Mouse (Mus musculus) v-Abl transformed pro-B cells (cell line): ENCODE data around the gene Gpx4.

Experiments
- in situ Hi-C, 2 experiments: fragments of 400-800 bp; cut with MboI; formaldehyde crosslinking; loops; one replicate each; pipeline ENCODE4 v1.15.1; 2025; ENCODE audit not compliant: unreplicated experiment in 2 of 2

Gpx4 gene

GRCm38 (mm10) chr10:80097275-80097674, 50.3 kb downstream of the Gpx4 start:
- in situ Hi-C loops: no loop called here

DNA sequence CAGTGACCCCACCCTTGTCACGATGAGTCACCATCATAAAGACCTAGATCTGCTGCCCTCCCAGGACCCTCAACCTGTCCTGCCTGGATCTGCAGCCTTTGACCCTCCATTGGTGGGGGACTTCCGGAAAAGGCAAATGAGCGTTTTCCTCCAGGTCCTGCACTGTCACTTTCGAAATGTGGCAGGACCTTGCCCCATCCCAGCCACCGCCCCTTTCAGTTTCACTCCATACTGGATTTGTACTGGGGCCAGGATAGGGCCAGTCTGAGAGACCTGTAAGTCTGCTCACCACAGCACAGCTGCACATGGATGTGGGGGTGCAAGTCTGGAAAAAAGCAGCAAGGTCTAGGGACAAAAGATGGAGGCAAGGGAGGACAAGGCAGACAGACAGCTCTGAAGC, 51.7 kb downstream of the Gpx4 start:
- in situ Hi-C loops: no loop called here

- in situ Hi-C loops: no loop called here
Measured at GRCm38 (mm10) chr10:80100982-80101381, 54.0 kb downstream of the Gpx4 start.

GRCm38 (mm10) chr10:80102216-80102915, 55.4 kb downstream of the Gpx4 start:
- in situ Hi-C loops: no loop called here

GRCm38 (mm10) chr10:80103032-80103431, 56.1 kb downstream of the Gpx4 start:
- in situ Hi-C loops: no loop called here

DNA sequence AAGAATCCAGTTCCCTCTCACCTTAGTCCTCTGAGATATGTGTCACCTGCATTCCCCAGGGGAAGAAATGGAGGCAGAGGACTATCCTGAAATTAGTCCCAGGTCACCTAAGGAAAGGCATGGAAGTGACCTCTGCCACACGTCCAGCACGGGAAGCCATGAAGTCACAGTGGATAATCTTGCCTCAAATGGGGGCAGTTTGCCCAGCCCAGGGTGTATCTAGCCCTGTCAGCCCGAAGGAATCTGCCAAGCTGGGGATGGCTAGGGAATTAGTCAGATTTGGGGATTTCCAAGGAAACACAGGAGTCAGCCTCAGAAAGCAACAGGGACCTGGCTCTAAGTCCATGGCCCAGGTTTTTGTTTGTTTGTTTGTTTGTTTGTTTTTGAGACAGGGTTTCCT, 57.2 kb downstream of the Gpx4 start:
- in situ Hi-C loops: no loop called here

DNA sequence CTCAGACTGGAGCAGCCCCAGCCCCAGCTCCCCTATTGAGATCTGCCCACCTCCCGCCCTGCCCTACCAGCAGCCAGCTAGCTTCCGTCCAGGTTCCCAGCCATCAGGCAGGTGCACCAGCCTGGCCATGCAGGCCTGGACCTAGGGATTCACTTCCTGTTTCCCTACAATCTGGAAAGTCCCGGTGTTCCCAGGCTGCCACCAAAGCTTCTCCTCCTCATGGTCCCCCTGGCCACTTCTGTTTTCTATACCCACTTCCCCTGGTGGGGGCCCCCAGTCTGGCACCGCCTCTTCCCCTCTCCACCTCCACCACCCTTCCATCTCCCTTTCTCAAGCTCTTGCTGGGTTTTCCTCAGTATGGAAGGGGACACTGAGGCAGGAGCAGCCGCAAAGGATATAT, 58.5 kb downstream of the Gpx4 start, which contains the start of gene Sbno2:
Sbno2 (minus strand) TSS at position 112 of the 400 bp plus-strand sequence.
- in situ Hi-C loops: loop anchor here in 1 of 2 experiments (5.0 kb wide), 1 partner anchor 33 kb away; no protein-coding TSS in a partner anchor

DNA sequence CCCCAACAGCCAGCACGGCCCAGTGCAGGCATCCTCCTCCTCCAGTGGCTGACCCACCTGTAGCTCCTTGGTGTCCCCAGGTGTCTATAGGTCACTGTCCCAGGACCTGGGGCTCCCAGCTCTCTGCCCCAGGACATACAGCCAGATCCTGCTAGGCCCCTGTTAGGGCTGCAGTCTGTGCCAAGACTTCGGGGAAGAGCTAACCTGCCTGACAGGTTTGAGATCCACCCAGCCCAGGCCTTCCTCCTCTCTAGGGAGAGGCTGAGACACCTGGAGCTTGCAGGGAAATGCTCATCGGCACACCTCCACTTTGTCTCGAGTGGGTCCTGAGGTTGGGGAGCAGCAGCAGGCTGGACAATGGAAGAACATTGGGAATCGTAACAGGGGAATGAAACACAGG, 59.0 kb downstream of the Gpx4 start:
- in situ Hi-C loops: loop anchor here in 1 of 2 experiments (5.0 kb wide), 1 partner anchor 34 kb away; no protein-coding TSS in a partner anchor
